Mouse (Mus musculus) midbrain, postnatal 0 days (tissue): ENCODE data around the gene Ntm. TPM values are rescaled to one million over a fixed set of nuclear protein-coding genes. Genes with fewer than 3 reads are reported as not detected.

Experiments used
- ATAC-seq: fragments of 200-750 bp; cut with Nextera tagmentation; 2 replicates; pipeline ENCODE4 v1.8.0; 2017; ENCODE audit warnings: moderate number of reproducible peaks, mild to moderate bottlenecking, moderate TSS enrichment, moderate library complexity; ENCODE audit not compliant: low FRiP score
- DNase-seq: peaks from one replicate; pipeline ENCODE4 v3.0.0-alpha.2; 2015; ENCODE audit warnings: low spot score
- H3K27ac ChIP-seq: fragments of 300-500 bp; sonication (generic); 2 replicates; pipeline ENCODE4 v1.5.1; 2014; ENCODE audit warnings: low read depth, mild to moderate bottlenecking, low read length, mixed read lengths
- H3K27me3 ChIP-seq: fragments of 300-500 bp; sonication (generic); 2 replicates; pipeline ENCODE4 v1.6.1; 2014; ENCODE audit warnings: low read length, control low read depth, mixed read lengths; ENCODE audit not compliant: insufficient read depth
- H3K36me3 ChIP-seq: fragments of 300-500 bp; sonication (generic); 2 replicates; pipeline ENCODE4 v1.6.1; 2014; ENCODE audit warnings: low read length, control low read depth, mixed read lengths; ENCODE audit not compliant: insufficient read depth
- H3K4me1 ChIP-seq: fragments of 300-500 bp; sonication (generic); 2 replicates; pipeline ENCODE4 v1.6.1; 2014; ENCODE audit warnings: mild to moderate bottlenecking, control low read depth, antibody characterized with exemption, low read length, mixed read lengths; ENCODE audit not compliant: insufficient read depth
- H3K4me2 ChIP-seq: fragments of 300-500 bp; sonication (generic); 2 replicates; pipeline ENCODE4 v1.6.1; 2014; ENCODE audit warnings: low read depth, mild to moderate bottlenecking, low read length, mixed read lengths; ENCODE audit not compliant: poor library complexity, severe bottlenecking
- H3K4me3 ChIP-seq: fragments of 300-500 bp; sonication (generic); 2 replicates; pipeline ENCODE4 v1.5.1; 2014; ENCODE audit warnings: low read depth, mild to moderate bottlenecking, low read length, moderate library complexity
- H3K9ac ChIP-seq: fragments of 300-500 bp; sonication (generic); replicated peaks from 2 replicates; pipeline ENCODE4 v1.6.1; 2014; ENCODE audit warnings: mild to moderate bottlenecking, low read length, moderate library complexity, mixed read lengths; ENCODE audit not compliant: poor library complexity, severe bottlenecking
- H3K9me3 ChIP-seq: fragments of 300-500 bp; sonication (generic); 2 replicates; pipeline ENCODE4 v1.6.1; 2016; ENCODE audit warnings: low read length, control low read depth
- CTCF ChIP-seq: IDR thresholded peaks from 2 replicates; pipeline ENCODE4 v1.5.1; 2016; ENCODE audit warnings: antibody characterized with exemption, mild to moderate bottlenecking
- WGBS: fragments of 180-500 bp; shearing (Covaris S2); extraction: QIAGEN DNeasy Blood & Tissue Kit; methylation state at CpG from one replicate; pipeline ENCODE4 v1.1.7; 2014; 5-methylcytosine and 5-hydroxymethylcytosine counted together
- polyA plus RNA-seq: library from polyadenylated mRNA; unstranded; fragments of >200 nt; fragmentation: Nextera tagmentation; extraction: Ambion mirVana; gene quantifications from 2 replicates; pipeline ENCODE4 v1.2.1, GENCODE M21; 2015
- total RNA-seq: library from RNA; depleted of rRNA; stranded (reverse); fragments of >200 nt; gene quantifications from 2 replicates; pipeline ENCODE4 v1.2.3, GENCODE M21; 2014

The Ntm gene
- total and polyA plus RNA-seq, 2 experiments from 2014 or later, result 244 to 322 TPM

DNA sequence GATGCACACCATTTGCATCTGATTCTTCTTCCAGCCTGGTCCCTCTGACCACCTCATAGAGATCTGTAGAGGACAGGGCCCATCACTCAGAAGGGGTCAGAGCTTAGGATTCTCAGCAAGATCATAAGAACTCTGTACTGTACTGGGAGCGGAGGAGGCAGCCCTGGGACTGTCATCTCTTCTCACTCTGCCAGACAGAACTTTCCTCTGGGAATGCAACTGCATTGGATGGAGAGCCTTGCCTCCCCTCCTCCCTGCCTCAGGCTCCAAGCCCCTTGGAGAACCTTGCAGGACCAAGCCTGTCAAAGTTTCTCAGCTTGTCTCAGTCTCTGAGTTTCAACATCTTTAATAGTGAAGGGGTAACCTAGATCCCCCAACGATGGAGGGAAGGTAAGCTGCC, 1.4 kb downstream of the Ntm start:
- 19% methylated on average over 2 of the region's 2 CpGs for WGBS
- Histone ChIP-seq H3K9me3 (no peaks in the 10 kb centered on the region), H3K9ac (peak overlapping the region; percentile 76), H3K27ac (peak overlapping the region; percentile 85; the same call in 1 of the 2 replicates), H3K4me2 (peak overlapping the region; percentile 58), H3K4me1 (peaks cover 7% of the 10 kb centered on the region; the same call in 1 of the 2 replicates), H3K4me3 (peak overlapping the region; percentile 68), H3K27me3 (no peaks in the 10 kb centered on the region), H3K36me3 (no peaks in the 10 kb centered on the region)
- no peak for TF ChIP-seq CTCF
- ATAC-seq, result no peak
- DNase-seq, result no peak

GRCm38 (mm10) chr9:29960741-29961140, 2.2 kb downstream of the Ntm start:
- peak overlapping the region; percentile 58 for H3K4me2 ChIP-seq
- H3K36me3 ChIP-seq, result no peaks in the 10 kb centered on the region
- H3K27ac ChIP-seq, result 0 out of 2 replicates have a peak overlapping the region, but pooled peaks have one; percentile 12
- H3K9ac ChIP-seq, result peak overlapping the region; percentile 76; the same call in 1 of the 2 replicates
- peaks cover 7% of the 10 kb centered on the region; the same call in 1 of the 2 replicates for H3K4me1 ChIP-seq
- peak overlapping the region; percentile 68 for H3K4me3 ChIP-seq
- no peaks in the 10 kb centered on the region for H3K9me3 ChIP-seq
- no peaks in the 10 kb centered on the region for H3K27me3 ChIP-seq
- no peak for TF ChIP-seq CTCF
- ATAC-seq, result no peak
- no peak for DNase-seq
- 56% methylated on average over 5 of the region's 5 CpGs for whole genome bisulfite sequencing

- no peak overlapping the region for H3K27ac ChIP-seq
- WGBS, result 13% methylated on average over 3 of the region's 3 CpGs
Measured at GRCm38 (mm10) chr9:29960236-29960635, 2.7 kb downstream of the Ntm start.

DNA sequence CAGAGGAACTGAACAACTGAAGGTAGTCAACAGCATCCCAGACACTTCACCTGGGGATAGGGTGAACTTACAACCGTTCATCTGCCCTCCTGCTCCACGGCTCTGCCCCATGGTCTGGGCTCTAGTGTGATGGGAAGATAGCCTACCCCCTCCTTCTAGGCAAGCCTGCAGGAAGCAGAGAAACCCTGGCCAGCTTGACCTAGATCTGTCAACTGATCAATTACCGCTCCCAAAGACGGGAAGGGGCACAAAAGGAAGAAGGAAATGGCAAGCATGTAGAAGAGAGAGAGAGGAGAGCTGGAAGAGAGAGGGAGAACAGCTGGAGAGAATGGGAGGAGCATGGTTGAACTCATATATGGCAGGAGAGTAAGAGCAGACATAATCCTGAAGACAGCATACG, 6.0 kb downstream of the Ntm start:
- H3K36me3 ChIP-seq, result no peaks in the 10 kb centered on the region
- peaks cover 7% of the 10 kb centered on the region; the same call in 1 of the 2 replicates for H3K4me1 ChIP-seq
- no peak overlapping the region for H3K4me3 ChIP-seq
- H3K4me2 ChIP-seq, result no peak overlapping the region
- H3K9me3 ChIP-seq, result no peaks in the 10 kb centered on the region
- no peak overlapping the region for H3K27ac ChIP-seq
- H3K27me3 ChIP-seq, result no peaks in the 10 kb centered on the region
- DNase-seq (no peak), ATAC-seq (no peak)
- WGBS, result 61% methylated on average over 5 of the region's 5 CpGs
- TF ChIP-seq CTCF, result no peak
- H3K9ac ChIP-seq, result no peak overlapping the region

More at GRCm38 (mm10) chr9:29960236-29960635, 2.7 kb downstream of the Ntm start:
- DNase-seq, result no peak
- Histone ChIP-seq H3K4me2 (peak overlapping the region; percentile 58), H3K27me3 (no peaks in the 10 kb centered on the region), H3K4me3 (peak overlapping the region; percentile 68; the same call in 1 of the 2 replicates), H3K4me1 (peaks cover 7% of the 10 kb centered on the region; the same call in 1 of the 2 replicates), H3K9ac (no peak overlapping the region), H3K9me3 (no peaks in the 10 kb centered on the region), H3K36me3 (no peaks in the 10 kb centered on the region)
- no peak for TF ChIP-seq CTCF
- no peak for ATAC-seq

DNA sequence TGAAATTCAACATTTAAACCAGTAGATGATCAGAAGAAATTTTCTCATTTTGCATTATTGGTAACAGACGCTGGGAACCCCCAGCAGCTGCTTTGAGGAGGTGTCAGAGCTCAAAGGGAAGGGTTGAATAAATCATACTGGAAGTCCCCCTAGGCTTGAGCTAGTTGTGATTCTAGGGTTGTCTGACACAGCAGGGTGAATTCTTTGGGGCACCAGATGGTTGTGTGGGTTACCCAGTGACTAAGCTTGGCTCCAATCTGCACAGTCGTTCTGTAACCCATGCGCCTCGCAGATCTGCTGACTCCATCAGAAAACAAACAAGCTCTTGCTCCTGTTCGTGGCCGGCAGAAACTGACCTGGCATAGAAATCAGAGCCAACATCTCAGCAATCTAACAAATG, 8.9 kb downstream of the Ntm start:
- peak; percentile 60; the same call in 1 of the 2 replicates for ATAC-seq
- Histone ChIP-seq H3K4me2 (no peak overlapping the region), H3K4me1 (0 out of 2 replicates have a peak, but pooled peaks cover 4% of the 10 kb centered on the region), H3K36me3 (no peaks in the 10 kb centered on the region), H3K27me3 (no peaks in the 10 kb centered on the region), H3K27ac (no peak overlapping the region; the same call in 1 of the 2 replicates), H3K9ac (no peak overlapping the region), H3K9me3 (no peaks in the 10 kb centered on the region), H3K4me3 (no peak overlapping the region)
- TF ChIP-seq CTCF, result no peak
- 58% methylated on average over 6 of the region's 6 CpGs for WGBS
- peak; percentile 79 for DNase-seq

DNA sequence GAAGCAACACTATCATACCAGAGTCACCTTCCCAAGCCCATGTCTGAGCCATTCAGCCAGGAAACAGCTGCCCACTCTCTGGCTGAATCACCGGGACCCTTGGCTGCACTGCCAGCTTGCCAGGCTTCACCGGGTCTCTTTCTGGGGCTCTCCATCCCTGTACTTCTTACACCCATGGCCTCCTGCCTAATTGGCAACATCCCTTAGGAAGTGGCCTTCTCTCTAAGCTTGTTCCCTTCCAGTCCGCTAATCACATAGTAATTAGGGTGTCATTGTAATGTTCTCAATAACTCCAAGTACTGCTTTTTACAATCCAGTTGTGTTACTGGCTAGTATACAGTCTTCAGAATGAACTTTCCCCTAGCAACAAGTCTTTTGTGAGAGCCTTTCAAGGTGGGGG, 13.9 kb downstream of the Ntm start:
- DNase-seq (peak; percentile 58), ATAC-seq (no peak)
- Histone ChIP-seq H3K9ac (no peak overlapping the region), H3K27me3 (no peaks in the 10 kb centered on the region), H3K4me1 (no peaks in the 10 kb centered on the region), H3K4me2 (no peak overlapping the region), H3K36me3 (no peaks in the 10 kb centered on the region), H3K9me3 (no peaks in the 10 kb centered on the region), H3K27ac (no peak overlapping the region), H3K4me3 (no peak overlapping the region)
- no peak for TF ChIP-seq CTCF
- 79% methylated on average over 3 of the region's 3 CpGs for WGBS
